Mouse (Mus musculus) kidney, embryonic 14.5 days (tissue): ENCODE measurements around the gene Egf. TPM values are rescaled to one million over a fixed set of nuclear protein-coding genes. Genes with fewer than 3 reads are reported as not detected.
A peak's percentile ranks its signal among the peaks of the same experiment; 100 is the strongest.

Experiments used
- ATAC-seq: fragments of 200-750 bp; cut with Nextera tagmentation; 2 replicates; pipeline ENCODE4 v1.8.0; 2017; ENCODE audit warnings: moderate number of reproducible peaks, mild to moderate bottlenecking, moderate TSS enrichment, moderate library complexity; ENCODE audit not compliant: low FRiP score, low TSS enrichment
- H3K27ac ChIP-seq: fragments of 300-500 bp; sonication (generic); 2 replicates; pipeline ENCODE4 v1.5.1; 2014; ENCODE audit warnings: low read depth, mild to moderate bottlenecking, low read length, moderate library complexity, mixed read lengths
- H3K27me3 ChIP-seq: fragments of 300-500 bp; sonication (generic); 2 replicates; pipeline ENCODE4 v1.6.1; 2014; ENCODE audit warnings: mild to moderate bottlenecking, low read length; ENCODE audit not compliant: control insufficient read depth, insufficient read depth
- H3K36me3 ChIP-seq: fragments of 300-500 bp; sonication (generic); 2 replicates; pipeline ENCODE4 v1.6.1; 2014; ENCODE audit warnings: low read length, mixed read lengths; ENCODE audit not compliant: control insufficient read depth, insufficient read depth
- H3K4me1 ChIP-seq: fragments of 300-500 bp; sonication (generic); 2 replicates; pipeline ENCODE4 v1.6.1; 2014; ENCODE audit warnings: low read length, mixed read lengths; ENCODE audit not compliant: control insufficient read depth, insufficient read depth
- H3K4me2 ChIP-seq: fragments of 300-500 bp; sonication (generic); replicated peaks from 2 replicates; pipeline ENCODE4 v1.6.1; 2014; ENCODE audit warnings: low read depth, mild to moderate bottlenecking, low read length
- H3K4me3 ChIP-seq: fragments of 300-500 bp; sonication (generic); 2 replicates; pipeline ENCODE4 v1.5.1; 2014; ENCODE audit warnings: mild to moderate bottlenecking, low read length
- H3K9ac ChIP-seq: fragments of 300-500 bp; sonication (generic); 2 replicates; pipeline ENCODE4 v1.6.1; 2014; ENCODE audit warnings: low read depth, mild to moderate bottlenecking, low read length, moderate library complexity
- H3K9me3 ChIP-seq: fragments of 300-500 bp; sonication (generic); 2 replicates; pipeline ENCODE4 v1.6.1; 2016; ENCODE audit warnings: low read length; ENCODE audit not compliant: control insufficient read depth
- WGBS: fragments of 180-500 bp; shearing (Covaris S2); extraction: QIAGEN DNeasy Blood & Tissue Kit; methylation state at CpG from one replicate; pipeline ENCODE4 v1.1.7; 2014; 5-methylcytosine and 5-hydroxymethylcytosine counted together
- polyA plus RNA-seq: library from polyadenylated mRNA; unstranded; fragments of >200 nt; fragmentation: Nextera tagmentation; extraction: Ambion mirVana; gene quantifications from 2 replicates; pipeline ENCODE4 v1.2.1, GENCODE M21; 2014

Egf gene
- polyA plus RNA-seq, 1 experiment from 2014 or later = 1.8 TPM

DNA sequence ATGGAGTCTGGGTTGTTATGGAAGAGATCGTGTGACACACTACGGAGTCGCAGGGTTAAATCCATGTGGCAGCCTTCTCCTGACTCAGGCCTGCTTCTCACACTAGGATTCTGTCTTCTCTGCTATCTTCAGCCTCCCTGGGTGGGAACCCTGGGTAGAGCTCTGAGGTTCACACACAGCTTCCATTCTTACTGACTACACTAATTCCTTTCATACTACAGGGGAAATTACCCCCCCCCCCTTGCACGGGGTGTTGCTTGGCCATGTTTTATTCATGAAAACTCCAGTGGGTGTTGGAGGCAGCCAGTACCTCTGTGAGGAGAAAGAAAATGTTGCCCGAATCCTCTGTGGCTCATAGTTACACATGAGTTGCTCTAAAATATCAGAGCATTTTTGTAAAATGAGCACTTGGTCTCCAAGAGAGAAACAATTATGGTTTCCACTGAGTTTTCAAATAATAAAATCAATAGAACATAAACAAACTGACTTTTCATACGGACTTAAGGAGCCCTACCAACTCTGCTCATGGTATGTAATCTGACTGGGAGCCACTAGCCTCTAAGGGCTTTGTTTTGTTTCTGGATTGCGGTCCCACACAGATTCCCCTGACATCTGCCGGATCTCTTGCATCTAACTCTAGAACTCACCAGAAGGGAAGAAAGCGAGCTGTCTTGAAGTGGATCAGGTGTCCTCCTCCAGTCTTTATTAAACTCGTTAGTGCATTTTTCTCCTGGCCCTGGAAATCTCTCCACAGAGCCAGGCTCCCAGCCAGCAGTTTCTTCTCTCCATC, 114.7 kb downstream of the Egf start:
- Histone ChIP-seq H3K4me2 (no peak overlapping the region), H3K9ac (no peak overlapping the region), H3K9me3 (no peaks in the 10 kb centered on the region), H3K27ac (no peak overlapping the region), H3K36me3 (no peaks in the 10 kb centered on the region), H3K4me3 (no peak overlapping the region), H3K4me1 (0 out of 2 replicates have a peak, but pooled peaks cover 9% of the 10 kb centered on the region), H3K27me3 (no peaks in the 10 kb centered on the region)
- WGBS = 69% methylated on average over 10 of the region's 10 CpGs
- ATAC-seq = peak; percentile 44; the same call in 1 of the 2 replicates

DNA sequence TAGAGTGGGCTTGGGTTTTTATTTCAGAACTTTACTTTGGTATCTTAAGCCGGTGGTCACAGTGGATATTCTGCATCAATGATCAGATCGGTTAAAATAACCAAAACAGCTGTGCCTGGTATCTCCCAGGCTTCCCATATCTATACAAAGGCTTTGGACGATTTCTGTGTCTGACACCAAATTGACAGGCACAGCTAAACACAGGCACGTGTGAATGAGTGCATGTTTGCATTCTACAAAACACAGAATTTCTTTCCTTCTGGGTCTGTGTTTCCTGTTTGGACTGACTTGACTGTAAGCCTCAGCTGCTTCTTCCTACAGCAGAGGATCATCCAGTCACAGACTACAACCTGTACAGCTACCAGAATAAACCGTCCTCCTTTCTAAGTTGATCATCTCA, 115.4 kb downstream of the Egf start:
- no peak overlapping the region for H3K4me2 ChIP-seq
- H3K4me1 ChIP-seq = 0 out of 2 replicates have a peak, but pooled peaks cover 6% of the 10 kb centered on the region
- no peak for ATAC-seq
- no peak overlapping the region for H3K27ac ChIP-seq
- no peak overlapping the region for H3K4me3 ChIP-seq
- H3K36me3 ChIP-seq = no peaks in the 10 kb centered on the region
- no peaks in the 10 kb centered on the region for H3K27me3 ChIP-seq
- WGBS = 61% methylated on average over 5 of the region's 5 CpGs
- no peak overlapping the region for H3K9ac ChIP-seq
- no peaks in the 10 kb centered on the region for H3K9me3 ChIP-seq

DNA sequence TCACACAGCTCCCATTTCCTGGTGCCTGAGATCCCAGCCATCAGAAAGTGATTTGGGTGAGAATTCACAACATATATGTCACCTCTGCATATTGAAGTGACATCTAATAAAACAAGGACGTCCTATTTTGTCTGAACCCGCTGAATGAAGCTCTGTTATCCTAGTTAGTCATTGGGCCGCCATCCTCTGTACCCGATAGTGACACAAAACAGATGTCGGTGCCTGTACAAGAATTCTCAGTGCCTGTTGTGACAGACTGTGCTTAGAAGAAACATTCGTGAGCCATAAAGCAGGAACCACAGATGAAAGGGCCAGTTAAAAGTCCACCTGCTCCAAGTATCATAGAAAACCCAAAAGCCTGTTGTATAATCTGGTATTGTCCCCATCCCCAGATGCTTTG, 117.7 kb downstream of the Egf start:
- WGBS = 80% methylated on average over 6 of the region's 6 CpGs
- H3K27ac ChIP-seq = no peak overlapping the region
- no peak overlapping the region for H3K9ac ChIP-seq
- H3K4me3 ChIP-seq = no peak overlapping the region
- no peaks in the 10 kb centered on the region for H3K9me3 ChIP-seq
- no peaks in the 10 kb centered on the region for H3K36me3 ChIP-seq
- H3K4me2 ChIP-seq = no peak overlapping the region
- 0 out of 2 replicates have a peak, but pooled peaks cover 6% of the 10 kb centered on the region for H3K4me1 ChIP-seq
- ATAC-seq = no peak
- no peaks in the 10 kb centered on the region for H3K27me3 ChIP-seq

DNA sequence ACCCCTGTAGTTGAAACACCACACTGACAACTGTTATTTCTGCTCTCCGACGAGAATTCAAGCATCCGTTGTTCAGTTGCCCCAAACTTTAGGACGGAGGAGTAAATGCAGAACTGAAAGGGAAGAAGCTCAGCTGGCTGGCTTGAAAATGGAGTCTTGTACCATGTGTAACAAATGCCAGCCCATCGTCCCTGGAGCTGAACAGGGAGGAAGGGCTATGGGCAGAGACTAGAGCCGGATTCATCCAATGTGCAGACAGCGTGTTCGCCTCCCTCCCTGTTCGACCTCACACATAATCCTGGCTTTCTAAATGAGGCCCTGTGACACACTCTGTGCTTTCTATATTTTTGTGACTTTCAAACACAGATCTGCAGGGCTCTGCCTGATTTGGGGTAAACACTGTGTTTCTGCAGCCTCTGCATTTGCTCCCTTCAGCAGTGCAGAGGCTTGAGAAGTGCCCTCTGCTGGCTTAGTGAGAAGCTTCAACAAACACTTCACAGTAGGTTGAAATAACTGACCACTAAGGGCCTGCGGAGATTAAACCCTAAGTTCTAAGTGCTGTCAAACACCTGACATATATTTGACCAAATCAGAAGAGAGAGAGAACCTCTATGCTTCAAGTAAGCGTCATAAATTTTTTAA, 120.7 kb downstream of the Egf start:
- H3K9ac ChIP-seq = no peak overlapping the region
- peak; percentile 43; the same call in 1 of the 2 replicates for ATAC-seq
- no peaks in the 10 kb centered on the region for H3K4me1 ChIP-seq
- 81% methylated on average over 11 of the region's 11 CpGs for WGBS
- H3K27me3 ChIP-seq = no peaks in the 10 kb centered on the region
- no peaks in the 10 kb centered on the region for H3K9me3 ChIP-seq
- no peak overlapping the region for H3K4me2 ChIP-seq
- H3K27ac ChIP-seq = no peak overlapping the region
- peaks cover 6% of the 10 kb centered on the region; the same call in 1 of the 2 replicates for H3K36me3 ChIP-seq
- H3K4me3 ChIP-seq = no peak overlapping the region

DNA sequence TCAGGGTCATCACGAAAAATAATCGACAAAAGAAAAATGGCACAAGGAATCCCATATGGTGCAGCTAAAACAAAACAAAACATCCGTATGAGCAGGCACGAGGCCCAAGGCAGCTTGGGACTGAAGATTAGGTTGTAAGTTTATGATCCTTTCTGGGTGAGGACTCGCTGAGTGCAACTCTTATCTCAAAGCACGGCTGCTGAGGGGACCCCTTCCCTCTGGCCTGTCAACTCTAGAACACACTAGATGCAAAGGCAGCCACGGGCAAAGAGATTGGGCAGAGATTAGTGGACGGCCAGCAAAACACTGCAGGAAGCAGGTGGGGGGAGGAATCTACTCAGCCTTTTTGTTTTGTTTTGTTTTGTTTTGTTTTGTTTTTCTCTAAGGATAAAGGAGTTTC, 121.6 kb downstream of the Egf start:
- Histone ChIP-seq H3K4me3 (no peak overlapping the region), H3K36me3 (peaks cover 7% of the 10 kb centered on the region; the same call in 1 of the 2 replicates), H3K27ac (no peak overlapping the region), H3K4me1 (no peaks in the 10 kb centered on the region), H3K9ac (no peak overlapping the region), H3K9me3 (no peaks in the 10 kb centered on the region), H3K4me2 (no peak overlapping the region), H3K27me3 (no peaks in the 10 kb centered on the region)
- no peak for ATAC-seq
- 58% methylated on average over 8 of the region's 8 CpGs for WGBS

DNA sequence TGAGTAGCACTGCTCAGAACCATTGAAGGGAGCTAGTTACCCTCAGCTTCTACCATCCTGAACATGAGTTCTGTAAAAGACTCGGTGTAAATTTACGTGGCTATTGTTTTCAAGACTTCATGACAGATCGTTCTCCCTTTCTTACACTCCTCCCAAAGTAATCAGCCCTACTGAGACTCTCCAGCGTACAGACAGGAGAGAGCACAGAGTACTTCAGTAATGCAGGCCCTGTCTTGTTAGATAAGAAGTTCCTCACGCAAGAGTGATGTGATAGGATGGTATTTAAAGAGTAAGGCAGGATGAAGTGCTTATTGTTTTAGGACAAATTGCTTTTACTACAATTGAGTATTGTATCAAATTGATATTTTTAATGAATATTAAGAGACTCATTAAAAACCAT, 123.3 kb downstream of the Egf start:
- H3K9me3 ChIP-seq = no peaks in the 10 kb centered on the region
- H3K9ac ChIP-seq = no peak overlapping the region
- WGBS = 93% methylated on average over 5 of the region's 5 CpGs
- ATAC-seq = no peak
- H3K36me3 ChIP-seq = peaks cover 7% of the 10 kb centered on the region; the same call in 1 of the 2 replicates
- H3K27ac ChIP-seq = no peak overlapping the region
- H3K4me2 ChIP-seq = no peak overlapping the region
- H3K27me3 ChIP-seq = no peaks in the 10 kb centered on the region
- no peaks in the 10 kb centered on the region for H3K4me1 ChIP-seq
- no peak overlapping the region for H3K4me3 ChIP-seq

DNA sequence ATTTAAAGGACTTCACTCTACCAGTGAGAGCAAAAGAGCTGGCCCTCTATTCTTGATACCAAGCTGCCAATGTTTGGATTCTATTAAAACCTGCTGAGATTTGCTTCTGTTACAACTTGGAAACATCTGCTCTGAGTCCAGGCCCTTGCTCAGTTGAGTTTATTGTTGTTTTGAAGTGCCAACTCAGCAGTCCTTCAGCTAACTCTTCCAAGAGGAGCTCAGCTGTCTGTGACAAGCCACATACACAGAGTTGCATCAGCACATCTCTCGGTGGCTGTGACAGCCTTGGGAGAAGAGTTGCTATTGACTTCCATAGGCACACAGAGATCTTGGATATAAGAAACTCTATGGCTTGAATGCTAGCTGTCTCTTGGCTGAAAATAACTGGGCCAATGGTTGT, 124.1 kb downstream of the Egf start:
- H3K4me3 ChIP-seq = no peak overlapping the region
- no peaks in the 10 kb centered on the region for H3K27me3 ChIP-seq
- peaks cover 7% of the 10 kb centered on the region; the same call in 1 of the 2 replicates for H3K36me3 ChIP-seq
- ATAC-seq = no peak
- H3K27ac ChIP-seq = no peak overlapping the region
- H3K4me1 ChIP-seq = no peaks in the 10 kb centered on the region
- WGBS = 97% methylated on average over 1 of the region's 1 CpGs
- no peak overlapping the region for H3K4me2 ChIP-seq
- H3K9ac ChIP-seq = no peak overlapping the region
- no peaks in the 10 kb centered on the region for H3K9me3 ChIP-seq
